Mouse (Mus musculus): ENCODE results near the gene Syt3. TPM values are rescaled to one million over a fixed set of nuclear protein-coding genes. Genes with fewer than 3 reads are reported as not detected.

Syt3 gene
- total RNA-seq, 2 experiments from 2014 or later = not detected

GRCm38 (mm10) chr7:44356590-44357481 lies 27.1 kb upstream of the Syt3 start:
- ATAC-seq (replicated peaks; ENCODE audit: low FRiP score, poor library complexity, severe bottlenecking) = no peak

- no peak for ATAC-seq (replicated peaks; ENCODE audit: low FRiP score, poor library complexity, severe bottlenecking)
These were observed 26.4 kb upstream of the Syt3 start for GRCm38 (mm10) chr7:44357531-44357930.

GRCm38 (mm10) chr7:44358012-44358411 lies 25.9 kb upstream of the Syt3 start:
- ATAC-seq (replicated peaks; ENCODE audit: low FRiP score, poor library complexity, severe bottlenecking) = no peak

- ATAC-seq (replicated peaks; ENCODE audit: low FRiP score, poor library complexity, severe bottlenecking) = no peak
These were observed 24.8 kb upstream of the Syt3 start for GRCm38 (mm10) chr7:44358886-44359654.

GRCm38 (mm10) chr7:44359908-44360672 lies 23.8 kb upstream of the Syt3 start:
- ATAC-seq (replicated peaks; ENCODE audit: low FRiP score, poor library complexity, severe bottlenecking) = peak; percentile 58

GRCm38 (mm10) chr7:44360792-44361301 lies 23.1 kb upstream of the Syt3 start:
- no peak for ATAC-seq (replicated peaks; ENCODE audit: low FRiP score, poor library complexity, severe bottlenecking)

GRCm38 (mm10) chr7:44372678-44373077 lies 11.2 kb upstream of the Syt3 start:
- no peak for ATAC-seq (replicated peaks; ENCODE audit: low FRiP score, poor library complexity, severe bottlenecking)

GRCm38 (mm10) chr7:44373460-44373859 lies 10.4 kb upstream of the Syt3 start:
- ATAC-seq (replicated peaks; ENCODE audit: low FRiP score, poor library complexity, severe bottlenecking) = no peak

- peak; percentile 46; the same call in 1 of the 2 replicates for ATAC-seq (replicated peaks; ENCODE audit: low FRiP score, poor library complexity, severe bottlenecking)
These were observed 9.8 kb upstream of the Syt3 start for GRCm38 (mm10) chr7:44373889-44374652.

GRCm38 (mm10) chr7:44374756-44375155 lies 9.1 kb upstream of the Syt3 start:
- no peak for ATAC-seq (replicated peaks; ENCODE audit: low FRiP score, poor library complexity, severe bottlenecking)

- no peak for ATAC-seq (replicated peaks; ENCODE audit: low FRiP score, poor library complexity, severe bottlenecking)
These were observed 8.7 kb upstream of the Syt3 start for GRCm38 (mm10) chr7:44375207-44375606.

GRCm38 (mm10) chr7:44375793-44376192 lies 8.1 kb upstream of the Syt3 start:
- ATAC-seq (replicated peaks; ENCODE audit: low FRiP score, poor library complexity, severe bottlenecking) = no peak

- ATAC-seq (replicated peaks; ENCODE audit: low FRiP score, poor library complexity, severe bottlenecking) = no peak
These were observed 5.6 kb upstream of the Syt3 start for GRCm38 (mm10) chr7:44378290-44378689.

- no peak for ATAC-seq (replicated peaks; ENCODE audit: low FRiP score, poor library complexity, severe bottlenecking)
These were observed 1.4 kb upstream of the Syt3 start for GRCm38 (mm10) chr7:44382541-44382940.

- ATAC-seq (replicated peaks; ENCODE audit: low FRiP score, poor library complexity, severe bottlenecking) = no peak
These were observed 786 bp downstream of the Syt3 start for GRCm38 (mm10) chr7:44384716-44385059.

- ATAC-seq (replicated peaks; ENCODE audit: low FRiP score, poor library complexity, severe bottlenecking) = no peak
These were observed 1.8 kb downstream of the Syt3 start, which contains the start of gene 1700008O03Rik for GRCm38 (mm10) chr7:44385720-44386119. 1700008O03Rik (minus strand) TSS chr7:44385820.

- no peak for ATAC-seq (replicated peaks; ENCODE audit: low FRiP score, poor library complexity, severe bottlenecking)
These were observed 7.9 kb downstream of the Syt3 start for GRCm38 (mm10) chr7:44391831-44392230.

GRCm38 (mm10) chr7:44392341-44392740 lies 8.4 kb downstream of the Syt3 start:
- no peak for ATAC-seq (replicated peaks; ENCODE audit: low FRiP score, poor library complexity, severe bottlenecking)

- ATAC-seq (replicated peaks; ENCODE audit: low FRiP score, poor library complexity, severe bottlenecking) = no peak
These were observed 9.4 kb downstream of the Syt3 start for GRCm38 (mm10) chr7:44393284-44393683.

All from erythroid progenitor cell, adult 5-6 weeks (primary cell).